Mouse (Mus musculus) naive thymus-derived CD4-positive, alpha-beta T cell, adult 2 months (primary cell): Measurements from ENCODE around the gene Gm14744.
"Not testable (repeated sequence)": the region's sequence is repeated elsewhere in the genome, so short reads cannot be mapped to it uniquely, and the experiment has no call there.

Experiments
- DNase-seq: peaks from one replicate; pipeline ENCODE4 v3.0.0-alpha.2; 2011; ENCODE audit warnings: low read depth

Gm14744 gene

DNA sequence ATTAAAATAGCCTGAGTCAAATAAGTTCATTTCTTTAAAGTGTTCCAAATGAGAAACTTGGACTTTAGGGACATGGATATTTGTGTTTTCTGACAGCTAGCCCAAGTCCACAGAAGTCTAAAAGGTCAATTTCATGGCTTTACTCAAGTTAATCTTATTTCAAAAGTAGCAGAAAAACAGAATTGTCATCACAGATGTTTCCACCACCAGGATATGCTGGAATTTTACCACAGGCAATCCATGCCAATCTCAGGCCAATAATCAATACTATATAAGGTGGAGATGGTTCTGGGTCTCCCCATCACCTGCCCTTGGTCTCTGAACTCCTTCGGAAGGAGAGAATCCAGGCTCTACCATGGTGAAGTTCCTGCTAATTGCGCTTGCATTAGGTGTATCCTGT, at the start of gene Gm14744:
TSS of gene Gm14744 (plus strand) at position 301 of the 400 bp plus-strand sequence.
- DNase-seq, result not testable (repeated sequence)

DNA sequence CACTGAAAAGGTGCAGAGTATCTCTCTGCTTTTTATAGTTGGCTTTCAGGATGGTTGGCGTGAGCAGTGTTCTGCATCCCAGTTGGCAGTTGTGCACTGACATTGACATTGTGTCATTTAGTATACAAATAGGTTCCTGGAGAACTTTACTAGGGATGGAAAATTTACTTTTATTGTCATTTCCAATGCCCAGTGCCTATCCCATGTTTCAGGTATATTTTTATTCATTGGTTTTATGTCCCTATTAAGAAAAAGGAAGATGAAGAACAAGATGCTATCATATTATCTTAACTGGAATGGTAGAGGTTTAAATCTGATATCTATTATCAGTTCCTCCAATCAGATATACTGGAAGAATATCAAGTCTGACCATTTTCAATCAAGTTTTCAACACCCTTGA, 11.0 kb upstream of the Gm14744 start, which contains the start of gene Pbsn:
TSS of gene Pbsn (minus strand) at position 101 of the 400 bp plus-strand sequence.
- no peak for DNase-seq

DNA sequence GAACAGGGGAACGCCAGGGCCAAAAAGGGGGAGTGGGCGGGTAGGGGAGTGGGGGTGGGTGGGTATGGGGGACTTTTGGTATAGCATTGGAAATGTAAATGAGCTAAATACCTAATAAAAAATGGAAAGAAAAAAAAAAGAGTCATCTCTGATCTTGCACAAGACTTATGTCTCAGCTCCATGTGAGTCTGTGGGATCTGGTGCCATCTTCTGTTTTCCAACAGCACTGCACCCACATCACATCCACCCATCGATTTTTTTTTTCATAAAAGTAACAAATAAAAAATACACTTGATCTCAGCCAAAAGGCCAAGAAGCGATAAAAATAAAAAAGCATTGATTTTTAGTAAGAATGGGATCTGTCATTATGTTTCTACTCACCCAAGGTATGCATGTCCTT, 15.5 kb downstream of the Gm14744 start:
- DNase-seq, result not testable (repeated sequence)
